Mouse (Mus musculus): ENCODE results near the gene Kcnq2. TPM values are rescaled to one million over a fixed set of nuclear protein-coding genes. Genes with fewer than 3 reads are reported as not detected.

Kcnq2 gene
- total and polyA plus RNA-seq, 3 experiments: 0.04 TPM; not detected in 2

DNA sequence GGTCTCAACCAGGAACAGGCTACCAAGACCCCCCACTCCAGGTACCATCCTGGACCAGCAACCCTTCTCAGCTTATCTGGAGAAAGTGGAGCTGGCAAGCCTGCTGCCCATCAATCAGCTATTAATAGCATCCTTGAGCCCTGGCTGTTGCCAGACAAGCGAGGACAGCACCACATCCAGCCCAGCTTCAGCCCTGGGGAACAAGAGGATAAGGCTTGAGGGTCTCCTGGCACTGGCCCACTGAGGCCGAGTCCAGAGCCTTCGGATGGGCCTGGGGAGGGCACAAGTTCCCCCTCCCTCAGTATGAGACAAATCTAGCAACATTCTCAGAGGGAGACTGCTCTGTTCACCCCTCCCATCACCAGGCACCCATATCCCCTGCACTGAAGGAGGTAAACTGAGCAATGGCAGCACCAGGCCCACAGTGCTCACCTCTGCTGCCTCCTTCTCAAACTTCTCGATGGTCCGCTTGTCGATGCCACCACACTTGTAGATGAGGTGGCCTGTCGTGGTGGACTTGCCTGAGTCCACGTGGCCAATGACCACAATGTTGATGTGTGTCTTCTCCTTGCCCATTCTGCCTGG, 19.8 kb upstream of the Kcnq2 start:
- H3K27me3 ChIP-seq (replicated peaks): peaks cover 68% of the 10 kb centered on the region
- no peak overlapping the region for H3K9ac ChIP-seq (ENCODE audit: insufficient read depth, low read depth)
- in situ Hi-C loops (cut with MboI; ENCODE audit: low pct_ligation_motif_present, low pct_unique_long_range_greater_than_20kb, low sequenced_read_pairs) (no loop called here), dilution Hi-C loops (cut with MboI; ENCODE audit: extremely low pct_ligation_motif_present, extremely low pct_unique_long_range_greater_than_20kb, low sequenced_read_pairs) (no loop called here)
- H3K4me2 ChIP-seq (ENCODE audit: insufficient read depth, low read depth, poor library complexity, severe bottlenecking): no peak overlapping the region
- no peak for TF ChIP-seq ZC3H11A (IDR thresholded peaks at IDR 0.05; ENCODE audit: low read depth, low read length)
- no peak for DNase-seq (ENCODE audit: extremely low read depth)
- no peaks in the 10 kb centered on the region for H3K79me2 ChIP-seq (replicated peaks; ENCODE audit: control insufficient read depth, extremely low read depth, insufficient read depth, poor library complexity, severe bottlenecking)
- no peak overlapping the region for H3K4me3 ChIP-seq (replicated peaks in 1 of 3; ENCODE audit: low read depth in 2 of 3, low read length in 2 of 3, poor library complexity in 1 of 3)
- no peaks in the 10 kb centered on the region for H3K9me3 ChIP-seq (replicated peaks; ENCODE audit: low read length)
- H3K4me1 ChIP-seq (ENCODE audit: control insufficient read depth in 1 of 2, insufficient read depth in 2 of 2): peaks cover 0 to 8% of the 10 kb centered on the region in 2 experiments; a peak in 2 of 4 replicates
- no peaks in the 10 kb centered on the region for H3K36me3 ChIP-seq (replicated peaks in 1 of 2; ENCODE audit: control insufficient read depth in 1 of 2, insufficient read depth in 1 of 2, low read length in 1 of 2)
- no peak overlapping the region for H3K27ac ChIP-seq (ENCODE audit: insufficient read depth, low read depth)

DNA sequence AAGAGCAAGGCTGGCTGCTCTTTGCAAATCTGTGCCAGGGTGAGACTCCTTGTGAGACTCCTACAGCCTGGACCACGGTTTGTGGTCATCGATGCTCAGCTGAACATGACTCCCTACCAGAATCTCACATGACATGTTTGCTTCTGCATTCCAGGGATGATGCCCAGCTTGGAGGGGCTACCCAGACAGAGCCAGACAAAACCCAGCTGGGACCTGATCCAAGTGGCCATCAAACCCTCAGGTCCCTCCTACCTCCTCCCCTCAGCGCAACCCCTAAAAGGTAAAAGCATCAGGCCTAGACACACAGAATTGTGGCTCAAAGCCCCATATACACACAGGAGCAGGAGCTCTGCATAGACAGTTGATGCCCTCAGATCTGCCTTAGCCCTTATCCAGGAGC, 19.3 kb upstream of the Kcnq2 start:
- Histone ChIP-seq H3K4me1 (ENCODE audit: control insufficient read depth in 1 of 2, insufficient read depth in 2 of 2) (peaks cover 2% of the 10 kb centered on the region in 2 experiments; a peak in 2 of 4 replicates), H3K27me3 (replicated peaks) (peaks cover 72% of the 10 kb centered on the region), H3K9ac (ENCODE audit: insufficient read depth, low read depth) (no peak overlapping the region), H3K27ac (ENCODE audit: insufficient read depth, low read depth) (no peak overlapping the region), H3K4me3 (replicated peaks in 1 of 3; ENCODE audit: low read depth in 2 of 3, low read length in 2 of 3, poor library complexity in 1 of 3) (no peak overlapping the region), H3K9me3 (replicated peaks; ENCODE audit: low read length) (no peaks in the 10 kb centered on the region), H3K36me3 (replicated peaks in 1 of 2; ENCODE audit: control insufficient read depth in 1 of 2, insufficient read depth in 1 of 2, low read length in 1 of 2) (no peaks in the 10 kb centered on the region), H3K79me2 (replicated peaks; ENCODE audit: control insufficient read depth, extremely low read depth, insufficient read depth, poor library complexity, severe bottlenecking) (no peaks in the 10 kb centered on the region), H3K4me2 (ENCODE audit: insufficient read depth, low read depth, poor library complexity, severe bottlenecking) (no peak overlapping the region)
- dilution Hi-C loops (cut with MboI; ENCODE audit: extremely low pct_ligation_motif_present, extremely low pct_unique_long_range_greater_than_20kb, low sequenced_read_pairs): no loop called here
- DNase-seq (ENCODE audit: extremely low read depth): no peak
- TF ChIP-seq CTCF (conservative IDR thresholded peaks at IDR 0.05 in 1 of 2, IDR thresholded peaks at IDR 0.05 in 1 of 2; ENCODE audit: low read depth in 2 of 2, low read length in 2 of 2) (no peak), USF2 (conservative IDR thresholded peaks at IDR 0.05; ENCODE audit: low read depth, low read length) (no peak), CHD2 (IDR thresholded peaks at IDR 0.05; ENCODE audit: low read length) (no peak), ZKSCAN1 (IDR thresholded peaks at IDR 0.05; ENCODE audit: borderline replicate concordance, low read depth, low read length) (no peak), EP300 (IDR thresholded peaks at IDR 0.05; ENCODE audit: low read length) (no peak), KAT2A (IDR thresholded peaks at IDR 0.05; ENCODE audit: insufficient replicate concordance, low read length) (no peak), RAD21 (IDR thresholded peaks at IDR 0.05; ENCODE audit: low read depth, low read length) (no peak), MXI1 (IDR thresholded peaks at IDR 0.05; ENCODE audit: low read depth, low read length) (no peak), TCF12 (IDR thresholded peaks at IDR 0.05; ENCODE audit: low read depth, low read length) (no peak), POLR2AphosphoS2 (IDR thresholded peaks at IDR 0.05; ENCODE audit: low read depth, low read length) (no peak), SIN3A (IDR thresholded peaks at IDR 0.05; ENCODE audit: low read length) (no peak), ZMIZ1 (IDR thresholded peaks at IDR 0.05; ENCODE audit: low read depth, low read length) (no peak), TBP (conservative IDR thresholded peaks at IDR 0.05; ENCODE audit: low read depth, low read length) (no peak), ETS1 (conservative IDR thresholded peaks at IDR 0.05; ENCODE audit: low read depth, low read length) (no peak), USF1 (IDR thresholded peaks at IDR 0.05; ENCODE audit: low read depth, low read length) (no peak), JUND (conservative IDR thresholded peaks at IDR 0.05; ENCODE audit: low read depth, low read length) (no peak)
- in situ Hi-C loops (cut with MboI; ENCODE audit: low pct_ligation_motif_present, low pct_unique_long_range_greater_than_20kb, low sequenced_read_pairs): no loop called here

Data from CH12.LX (cell line).